Mouse (Mus musculus): ENCODE measurements around the gene Hoxd9. TPM values are rescaled to one million over a fixed set of nuclear protein-coding genes. Genes with fewer than 3 reads are reported as not detected.
A peak's percentile ranks its signal among the peaks of the same experiment; 100 is the strongest.

Hoxd9 gene
- polyA plus RNA-seq (2014; fragmentation: Nextera tagmentation; extraction: Ambion mirVana) = not detected in 2 replicates

DNA sequence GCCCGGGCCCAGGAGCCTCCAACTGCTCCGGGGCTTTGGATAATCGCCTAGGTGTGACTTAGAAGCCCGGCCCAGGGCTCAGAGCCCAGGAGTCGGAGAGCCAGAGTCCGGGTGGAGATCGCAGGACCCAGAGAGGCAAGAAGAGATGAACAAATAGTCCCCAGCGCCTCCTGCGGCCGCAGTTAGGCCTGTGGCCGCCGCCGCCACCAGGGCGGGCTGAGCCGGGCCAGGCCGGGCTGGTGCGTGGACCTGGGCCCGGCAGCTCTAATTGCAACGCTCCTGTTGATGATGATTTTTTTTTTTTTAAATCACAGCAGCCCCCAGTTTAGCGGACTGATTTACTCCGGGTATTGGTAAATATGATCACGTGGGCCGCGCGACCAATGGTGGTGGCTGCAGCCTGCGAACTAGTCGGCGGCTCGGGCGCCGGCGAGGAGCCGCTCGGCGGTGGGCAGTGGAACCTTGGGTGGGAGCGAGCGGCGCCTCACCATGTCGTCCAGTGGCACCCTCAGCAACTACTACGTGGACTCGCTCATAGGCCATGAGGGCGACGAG, at the start of gene Hoxd9:
Gene Hoxd9, plus strand, starts transcription at position 161 of the 555 bp plus-strand sequence.
- Histone ChIP-seq H3K4me1 (ENCODE audit: control insufficient read depth, insufficient read depth, low read length) (no peaks in the 10 kb centered on the region), H3K4me3 (replicated peaks; ENCODE audit: low read depth, low read length) (peak within 1 kb of the TSS; percentile 25), H3K27ac (replicated peaks; ENCODE audit: low read depth, low read length) (no peak within 1 kb of the TSS), H3K9ac (replicated peaks; ENCODE audit: low read length) (no peak within 1 kb of the TSS), H3K27me3 (ENCODE audit: control insufficient read depth, insufficient read depth, low read length) (peaks cover 99% of the 10 kb centered on the region), H3K4me2 (ENCODE audit: low read length) (peak within 1 kb of the TSS; percentile 47), H3K9me3 (ENCODE audit: control insufficient read depth, low read length) (no peaks in the 10 kb centered on the region), H3K36me3 (ENCODE audit: control insufficient read depth, insufficient read depth, low read length) (no peaks in the 10 kb centered on the region)
- under 1% methylated on average over 43 of the region's 43 CpGs for WGBS
- ATAC-seq (ENCODE audit: low FRiP score, low TSS enrichment) (peak; percentile 17; the same call in 1 of the 2 replicates), DNase-seq (no peak)

DNA sequence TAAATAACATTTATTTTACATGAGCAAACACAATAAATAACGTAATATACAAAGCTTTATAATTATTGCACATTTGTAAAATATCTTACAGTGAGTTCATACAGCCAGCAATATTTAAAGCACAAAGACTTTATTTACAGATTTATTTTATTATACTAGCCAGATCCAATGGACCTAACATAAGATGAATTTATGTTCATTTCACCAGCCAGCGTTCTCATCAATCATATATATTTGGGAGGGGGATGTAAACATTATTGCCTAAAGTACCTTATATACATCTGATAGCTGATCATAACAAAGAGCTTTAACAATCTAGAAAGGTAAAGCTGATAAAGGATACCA, 44.6 kb upstream of the Hoxd9 start:
- no peaks in the 10 kb centered on the region for H3K36me3 ChIP-seq (ENCODE audit: control insufficient read depth, insufficient read depth, low read length)
- WGBS = 44% methylated on average over 2 of the region's 2 CpGs
- H3K4me1 ChIP-seq (ENCODE audit: control insufficient read depth, insufficient read depth, low read length) = 0 out of 2 replicates have a peak, but pooled peaks cover 3% of the 10 kb centered on the region
- no peak overlapping the region for H3K4me2 ChIP-seq (ENCODE audit: low read length)
- DNase-seq (peak; percentile 39), ATAC-seq (ENCODE audit: low FRiP score, low TSS enrichment) (no peak)
- no peak overlapping the region for H3K27ac ChIP-seq (replicated peaks; ENCODE audit: low read depth, low read length)
- peaks cover 86% of the 10 kb centered on the region for H3K27me3 ChIP-seq (ENCODE audit: control insufficient read depth, insufficient read depth, low read length)
- no peak overlapping the region for H3K4me3 ChIP-seq (replicated peaks; ENCODE audit: low read depth, low read length)
- no peaks in the 10 kb centered on the region for H3K9me3 ChIP-seq (ENCODE audit: control insufficient read depth, low read length)
- no peak overlapping the region for H3K9ac ChIP-seq (replicated peaks; ENCODE audit: low read length)

GRCm38 (mm10) chr2:74653781-74654535, 43.6 kb upstream of the Hoxd9 start:
- peak; percentile 58 for DNase-seq
- no peak overlapping the region for H3K4me2 ChIP-seq (ENCODE audit: low read length)
- no peaks in the 10 kb centered on the region for H3K36me3 ChIP-seq (ENCODE audit: control insufficient read depth, insufficient read depth, low read length)
- H3K9me3 ChIP-seq (ENCODE audit: control insufficient read depth, low read length) = no peaks in the 10 kb centered on the region
- H3K9ac ChIP-seq (replicated peaks; ENCODE audit: low read length) = no peak overlapping the region
- H3K4me3 ChIP-seq (replicated peaks; ENCODE audit: low read depth, low read length) = no peak overlapping the region
- H3K27me3 ChIP-seq (ENCODE audit: control insufficient read depth, insufficient read depth, low read length) = peaks cover 83% of the 10 kb centered on the region
- H3K4me1 ChIP-seq (ENCODE audit: control insufficient read depth, insufficient read depth, low read length) = 0 out of 2 replicates have a peak, but pooled peaks cover 3% of the 10 kb centered on the region
- H3K27ac ChIP-seq (replicated peaks; ENCODE audit: low read depth, low read length) = no peak overlapping the region
- 10% methylated on average over 17 of the region's 17 CpGs for WGBS
- no peak for ATAC-seq (ENCODE audit: low FRiP score, low TSS enrichment)

GRCm38 (mm10) chr2:74654743-74655419, 42.6 kb upstream of the Hoxd9 start:
- Histone ChIP-seq H3K4me3 (replicated peaks; ENCODE audit: low read depth, low read length) (peak overlapping the region; percentile 32; the same call in 1 of the 2 replicates), H3K4me2 (ENCODE audit: low read length) (peak overlapping the region; percentile 51), H3K9me3 (ENCODE audit: control insufficient read depth, low read length) (no peaks in the 10 kb centered on the region), H3K27me3 (ENCODE audit: control insufficient read depth, insufficient read depth, low read length) (peaks cover 82% of the 10 kb centered on the region), H3K36me3 (ENCODE audit: control insufficient read depth, insufficient read depth, low read length) (no peaks in the 10 kb centered on the region), H3K27ac (replicated peaks; ENCODE audit: low read depth, low read length) (peak overlapping the region; percentile 60), H3K4me1 (ENCODE audit: control insufficient read depth, insufficient read depth, low read length) (0 out of 2 replicates have a peak, but pooled peaks cover 3% of the 10 kb centered on the region), H3K9ac (replicated peaks; ENCODE audit: low read length) (no peak overlapping the region; the same call in 1 of the 2 replicates)
- ATAC-seq (ENCODE audit: low FRiP score, low TSS enrichment) (no peak), DNase-seq (peak; percentile 35)
- 5% methylated on average over 20 of the region's 20 CpGs for WGBS

- H3K27me3 ChIP-seq (ENCODE audit: control insufficient read depth, insufficient read depth, low read length) = peaks cover 82% of the 10 kb centered on the region
- peak overlapping the region; percentile 32 for H3K4me3 ChIP-seq (replicated peaks; ENCODE audit: low read depth, low read length)
- 0 out of 2 replicates have a peak, but pooled peaks cover 3% of the 10 kb centered on the region for H3K4me1 ChIP-seq (ENCODE audit: control insufficient read depth, insufficient read depth, low read length)
- no peaks in the 10 kb centered on the region for H3K9me3 ChIP-seq (ENCODE audit: control insufficient read depth, low read length)
- 0% methylated on average over 39 of the region's 47 CpGs for WGBS
- peak overlapping the region; percentile 60 for H3K27ac ChIP-seq (replicated peaks; ENCODE audit: low read depth, low read length)
- peak overlapping the region; percentile 39; the same call in 1 of the 2 replicates for H3K9ac ChIP-seq (replicated peaks; ENCODE audit: low read length)
- ATAC-seq (ENCODE audit: low FRiP score, low TSS enrichment) (no peak), DNase-seq (peak; percentile 55)
- no peaks in the 10 kb centered on the region for H3K36me3 ChIP-seq (ENCODE audit: control insufficient read depth, insufficient read depth, low read length)
- H3K4me2 ChIP-seq (ENCODE audit: low read length) = peak overlapping the region; percentile 51
Measured at GRCm38 (mm10) chr2:74655420-74655781, 42.1 kb upstream of the Hoxd9 start.

DNA sequence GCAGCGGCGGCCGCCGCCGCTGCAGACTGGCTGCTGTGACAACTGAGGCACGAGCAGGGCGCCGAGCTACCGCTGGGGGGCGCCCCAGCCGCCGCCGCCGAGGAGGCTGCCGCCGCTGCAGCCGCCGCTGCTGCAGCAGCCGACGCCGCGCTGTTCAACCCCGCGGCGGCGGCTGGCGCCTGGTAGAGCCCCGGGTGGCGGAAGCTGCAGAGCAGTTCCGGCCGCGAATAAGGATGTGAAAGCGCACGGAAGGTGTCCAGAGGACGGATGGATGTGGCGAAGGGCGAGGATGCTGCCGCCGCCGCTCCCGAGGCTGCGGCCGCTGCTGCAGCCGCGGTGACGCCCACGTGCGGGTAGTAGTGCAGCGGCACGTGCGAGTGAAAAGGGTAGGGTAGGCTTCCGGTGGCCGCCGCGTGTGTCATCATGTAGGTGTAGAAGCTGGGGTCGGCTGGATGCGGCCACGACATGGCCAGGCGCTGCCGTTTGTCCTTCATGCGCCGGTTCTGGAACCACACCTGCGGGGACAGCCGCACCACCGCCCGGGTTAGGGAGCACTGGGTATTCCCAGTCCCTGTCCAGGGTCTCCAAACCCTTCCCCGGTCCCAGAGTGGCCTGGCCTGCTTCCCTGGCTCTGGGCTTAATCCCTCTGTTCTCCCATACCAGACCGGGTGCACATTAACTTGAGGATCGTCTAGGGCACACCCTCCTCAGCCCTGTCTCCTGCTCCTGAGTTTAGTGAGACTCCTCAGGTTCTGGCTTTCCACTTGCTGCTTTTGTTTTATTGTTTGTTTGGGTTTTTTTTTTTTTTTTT, 41.5 kb upstream of the Hoxd9 start:
- peak overlapping the region; percentile 39; the same call in 1 of the 2 replicates for H3K9ac ChIP-seq (replicated peaks; ENCODE audit: low read length)
- H3K4me1 ChIP-seq (ENCODE audit: control insufficient read depth, insufficient read depth, low read length) = 0 out of 2 replicates have a peak, but pooled peaks cover 3% of the 10 kb centered on the region
- peak overlapping the region; percentile 60 for H3K27ac ChIP-seq (replicated peaks; ENCODE audit: low read depth, low read length)
- H3K9me3 ChIP-seq (ENCODE audit: control insufficient read depth, low read length) = no peaks in the 10 kb centered on the region
- under 1% methylated on average over 68 of the region's 69 CpGs for WGBS
- H3K36me3 ChIP-seq (ENCODE audit: control insufficient read depth, insufficient read depth, low read length) = no peaks in the 10 kb centered on the region
- H3K27me3 ChIP-seq (ENCODE audit: control insufficient read depth, insufficient read depth, low read length) = peaks cover 82% of the 10 kb centered on the region
- peak overlapping the region; percentile 51 for H3K4me2 ChIP-seq (ENCODE audit: low read length)
- H3K4me3 ChIP-seq (replicated peaks; ENCODE audit: low read depth, low read length) = peak overlapping the region; percentile 32
- no peak; the same call in 1 of the 2 replicates for ATAC-seq (ENCODE audit: low FRiP score, low TSS enrichment)
- peak; percentile 74 for DNase-seq

GRCm38 (mm10) chr2:74656632-74657021, 40.9 kb upstream of the Hoxd9 start:
- Histone ChIP-seq H3K4me2 (ENCODE audit: low read length) (no peak overlapping the region; the same call in 1 of the 2 replicates), H3K4me3 (replicated peaks; ENCODE audit: low read depth, low read length) (no peak overlapping the region; the same call in 1 of the 2 replicates), H3K9me3 (ENCODE audit: control insufficient read depth, low read length) (no peaks in the 10 kb centered on the region), H3K36me3 (ENCODE audit: control insufficient read depth, insufficient read depth, low read length) (no peaks in the 10 kb centered on the region), H3K9ac (replicated peaks; ENCODE audit: low read length) (no peak overlapping the region), H3K27ac (replicated peaks; ENCODE audit: low read depth, low read length) (no peak overlapping the region; the same call in 1 of the 2 replicates), H3K4me1 (ENCODE audit: control insufficient read depth, insufficient read depth, low read length) (peaks cover 3% of the 10 kb centered on the region; the same call in 1 of the 2 replicates), H3K27me3 (ENCODE audit: control insufficient read depth, insufficient read depth, low read length) (peaks cover 84% of the 10 kb centered on the region)
- WGBS = 1% methylated on average over 4 of the region's 4 CpGs
- DNase-seq (peak; percentile 56), ATAC-seq (ENCODE audit: low FRiP score, low TSS enrichment) (no peak)

Measured in midbrain, embryonic 14.5 days (tissue).